Mouse (Mus musculus) thymus, adult 18-20 months (tissue): Measurements from ENCODE around the gene Pou2f3.

Source experiments
- DNase-seq, 2 experiments: peaks; one replicate each; pipeline ENCODE4 v3.0.0; 2022; ENCODE audit warnings: mixed read lengths in 2 of 2

Gene Pou2f3

DNA sequence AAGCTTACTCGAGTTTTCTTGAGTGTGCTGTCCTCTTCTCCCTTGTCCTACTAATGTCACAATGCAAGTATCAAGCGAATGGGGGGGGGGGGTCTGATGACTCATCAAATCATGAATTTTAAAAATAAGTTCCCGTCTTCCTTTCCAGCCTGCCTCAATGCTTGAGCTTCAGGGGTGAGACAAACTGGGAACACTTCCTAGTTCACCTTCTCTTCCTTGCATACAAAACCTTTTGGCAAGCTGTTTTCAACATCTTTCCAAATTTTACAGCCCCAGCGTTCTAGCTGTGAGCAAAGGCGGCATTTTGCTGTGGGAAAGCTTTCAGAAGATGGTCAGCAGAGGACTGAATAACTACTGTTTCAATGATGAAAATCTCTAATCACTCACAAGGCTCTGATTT, 102.6 kb downstream of the Pou2f3 start:
- DNase-seq, result no peak

GRCm38 (mm10) chr9:43107187-43107517, 103.0 kb downstream of the Pou2f3 start, which contains the start of gene Arhgef12:
Gene Arhgef12, minus strand, starts transcription at chr9:43107239.
- no peak for DNase-seq

- DNase-seq, result peak in 1 of 2 experiments; percentile 8
These were observed 103.6 kb downstream of the Pou2f3 start for GRCm38 (mm10) chr9:43106426-43107186.

DNA sequence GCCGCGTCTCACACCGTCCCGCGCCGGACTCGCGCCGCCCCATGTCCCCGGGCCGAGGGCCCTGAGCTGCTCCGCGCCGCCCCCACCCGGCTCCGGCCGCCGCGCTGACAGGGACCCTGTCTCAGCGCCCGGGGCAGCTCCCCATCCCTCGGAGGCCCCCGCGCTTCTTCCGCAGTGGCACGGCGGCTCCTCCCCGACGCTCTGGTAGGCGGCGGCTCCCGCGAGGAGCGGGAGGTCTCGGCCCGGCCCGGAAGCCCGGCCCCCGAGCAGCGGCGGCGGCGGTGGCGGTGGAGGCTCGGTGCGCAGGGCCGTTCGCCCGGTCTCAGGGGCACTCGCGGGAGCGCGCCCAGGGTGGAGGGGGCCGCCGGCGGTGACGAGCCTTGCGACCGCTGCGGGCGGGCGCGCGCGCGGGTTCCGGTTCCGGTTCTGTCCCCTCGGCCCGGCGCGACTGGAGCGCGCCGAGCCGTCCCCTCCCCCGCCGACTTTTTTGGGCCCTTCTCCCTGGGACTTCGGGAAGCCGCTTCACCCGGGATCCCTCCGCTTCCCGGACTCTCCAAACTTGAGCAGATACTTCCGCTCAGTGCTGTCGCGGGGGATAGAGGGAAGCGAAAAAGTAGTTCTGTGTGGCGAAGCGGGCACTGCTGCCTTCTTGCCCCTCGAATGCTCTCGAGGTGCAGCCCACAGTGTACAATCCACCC, 104.4 kb downstream of the Pou2f3 start:
- peak; percentile 28 to 45 for DNase-seq

GRCm38 (mm10) chr9:43104873-43105663, 105.1 kb downstream of the Pou2f3 start:
- DNase-seq, result no peak

DNA sequence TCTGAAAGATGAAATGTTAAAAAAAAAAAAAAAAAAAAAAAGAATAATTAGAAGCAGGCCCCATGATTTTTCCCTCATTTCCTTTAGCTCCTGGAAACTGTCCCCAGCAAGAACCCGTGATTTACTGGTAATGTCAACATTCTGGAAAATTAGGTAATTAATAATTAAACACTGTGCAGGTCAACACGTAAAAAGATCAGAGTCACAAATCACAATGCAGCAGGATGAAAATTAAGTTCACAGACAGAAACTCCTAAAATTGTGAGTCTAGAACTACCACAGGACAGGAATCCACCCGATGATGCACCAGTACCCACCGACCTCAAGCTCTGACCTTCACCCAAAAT, 105.7 kb downstream of the Pou2f3 start:
- no peak for DNase-seq

DNA sequence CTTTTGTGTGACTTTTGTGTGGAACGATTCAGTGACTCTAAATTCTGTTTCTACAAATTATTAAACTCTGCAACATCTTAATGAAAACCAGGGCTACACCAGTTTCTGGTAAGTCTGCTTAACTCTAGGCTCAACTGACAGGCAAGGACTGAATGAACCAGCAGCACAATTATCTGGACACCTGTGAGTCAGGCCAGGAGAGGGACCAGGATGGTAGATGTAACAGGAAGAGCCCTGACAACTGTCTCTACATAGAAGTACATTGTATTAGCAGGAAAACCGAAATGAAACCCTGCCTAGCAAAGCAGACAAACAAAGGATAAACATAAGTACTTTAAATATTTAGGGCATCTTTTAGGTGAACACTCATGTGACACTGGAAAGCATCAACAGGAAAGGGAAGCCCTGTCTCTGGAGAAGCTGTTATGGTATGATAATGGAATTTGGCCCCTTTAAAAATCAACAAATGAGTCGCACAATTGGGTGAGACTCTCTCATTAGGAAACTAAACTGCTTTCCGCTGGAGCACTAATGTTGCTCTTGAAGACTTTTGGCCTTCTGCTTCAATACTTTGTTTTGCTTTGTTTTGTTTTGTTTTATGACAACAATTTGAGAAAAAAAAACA, 106.4 kb downstream of the Pou2f3 start:
- DNase-seq, result no peak

DNA sequence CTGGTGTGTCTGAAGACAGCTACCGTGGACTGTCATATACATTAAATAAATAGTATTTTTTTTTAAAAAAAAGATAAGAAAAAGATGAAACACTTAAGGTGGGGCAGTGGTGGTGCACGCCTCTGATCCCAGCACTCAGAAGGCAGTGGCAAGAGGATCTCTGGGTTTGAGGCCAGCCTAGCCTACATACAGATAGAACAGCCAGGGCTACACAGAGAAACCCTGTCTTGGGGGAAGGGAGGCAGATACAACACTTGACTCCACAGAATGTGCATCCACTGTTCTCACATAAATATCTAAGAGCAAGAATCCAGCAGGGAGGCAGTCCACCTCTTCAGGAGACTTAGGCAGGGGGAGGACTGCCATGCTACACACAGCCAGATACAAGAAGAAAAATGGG, 107.2 kb downstream of the Pou2f3 start:
- no peak for DNase-seq

GRCm38 (mm10) chr9:43101936-43102595, 108.1 kb downstream of the Pou2f3 start:
- no peak for DNase-seq

DNA sequence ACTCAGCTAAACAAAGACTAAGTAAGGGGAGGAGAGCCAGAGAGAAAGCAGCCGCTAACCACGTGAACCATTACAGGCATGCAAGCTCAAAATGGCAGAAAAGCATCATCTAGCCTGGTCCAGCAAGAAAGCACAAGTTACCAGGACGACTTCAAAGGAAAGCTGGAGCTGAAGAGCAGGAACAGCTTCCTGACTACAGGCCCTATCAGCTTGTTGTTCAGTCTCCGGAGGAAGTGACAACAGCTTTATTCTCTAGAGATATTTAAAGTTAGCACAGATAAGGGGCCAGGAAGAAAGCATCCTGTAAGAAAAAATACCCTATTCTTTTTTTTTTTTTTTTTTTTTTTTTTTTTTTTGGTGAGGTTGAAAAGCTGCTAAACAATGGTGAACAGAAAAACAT, 111.2 kb downstream of the Pou2f3 start:
- DNase-seq, result no peak

- DNase-seq, result no peak
These were observed 112.2 kb downstream of the Pou2f3 start for GRCm38 (mm10) chr9:43097801-43098557.

GRCm38 (mm10) chr9:43096337-43096736, 113.8 kb downstream of the Pou2f3 start:
- DNase-seq, result peak; percentile 25 to 66

DNA sequence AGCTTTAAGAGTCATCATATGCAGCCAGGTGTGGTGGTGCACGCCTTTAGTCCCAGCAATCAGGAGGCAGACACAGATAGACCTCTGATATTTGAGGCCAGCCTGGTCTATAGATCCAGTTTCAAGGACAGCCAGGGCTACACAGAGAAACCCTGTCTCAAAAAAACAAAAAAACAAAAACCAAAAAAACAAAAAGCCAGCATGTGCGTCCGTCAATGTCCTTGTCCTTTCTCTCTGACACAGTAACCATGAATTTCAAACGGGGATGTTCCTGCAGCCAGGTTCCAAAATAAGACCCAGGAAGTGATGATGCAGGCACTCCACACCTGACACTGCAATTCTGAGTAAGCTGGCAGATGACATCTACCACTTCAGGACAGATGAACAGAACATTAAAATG, 115.3 kb downstream of the Pou2f3 start:
- DNase-seq, result no peak

DNA sequence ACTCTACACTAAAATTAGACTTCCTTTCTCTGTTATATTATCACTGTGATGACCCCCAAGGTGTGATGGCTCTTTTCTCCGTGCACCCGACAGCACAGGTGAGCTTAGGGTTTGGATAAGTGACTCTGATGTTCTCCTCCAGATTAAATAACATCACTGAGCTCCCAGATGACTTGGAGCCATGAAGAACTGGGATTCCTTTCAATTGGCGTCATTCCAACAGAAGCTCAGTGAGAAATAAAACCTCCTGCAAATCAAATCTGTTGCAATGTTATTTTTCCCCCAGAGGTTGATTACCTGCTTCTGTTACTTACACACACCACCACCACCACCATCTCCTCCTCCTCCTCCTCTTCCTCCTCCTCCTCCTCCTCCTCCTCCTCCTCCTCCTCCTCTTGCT, 116.4 kb downstream of the Pou2f3 start:
- no peak for DNase-seq

- no peak for DNase-seq
These were observed 124.4 kb downstream of the Pou2f3 start for GRCm38 (mm10) chr9:43085686-43086285.

DNA sequence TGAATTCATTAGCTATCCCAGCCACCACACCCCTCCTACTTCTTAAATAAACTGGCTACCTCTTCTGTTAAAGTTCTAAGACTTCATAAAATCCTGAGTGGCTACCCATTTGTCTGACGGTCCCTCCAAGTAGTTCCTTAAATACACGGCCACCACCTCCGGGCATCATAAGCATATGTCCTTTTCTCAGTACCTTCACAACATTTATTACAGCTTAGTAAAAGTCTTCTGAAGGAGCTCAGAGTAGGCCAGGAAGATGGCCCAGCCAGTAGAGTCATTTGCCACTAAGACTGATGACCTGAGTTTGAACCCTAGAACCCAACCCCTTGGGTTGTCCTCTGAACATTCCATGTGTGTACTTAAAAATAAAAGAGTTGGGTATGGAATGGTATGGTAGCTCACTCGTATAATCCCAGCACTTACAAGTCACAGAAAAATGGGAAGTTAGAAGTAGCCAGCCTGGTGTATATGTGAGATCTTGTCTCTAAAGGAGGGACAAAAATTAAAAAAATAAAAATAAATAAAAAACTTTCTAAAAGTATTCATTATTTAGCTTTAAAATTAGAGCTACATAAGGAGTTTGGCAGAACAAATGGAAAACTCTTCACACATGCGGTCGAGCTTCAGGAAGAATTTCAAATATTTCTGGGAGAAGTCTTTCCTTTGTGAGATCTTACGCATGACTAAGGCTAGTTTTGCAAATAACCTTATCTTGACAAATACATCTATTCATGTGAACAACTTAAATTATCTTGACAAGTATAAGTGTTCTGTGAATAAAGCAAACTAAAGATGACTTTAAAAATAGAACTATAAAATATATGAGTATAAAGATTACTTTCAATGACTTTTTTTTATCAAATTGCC, 125.4 kb downstream of the Pou2f3 start:
- DNase-seq, result no peak

DNA sequence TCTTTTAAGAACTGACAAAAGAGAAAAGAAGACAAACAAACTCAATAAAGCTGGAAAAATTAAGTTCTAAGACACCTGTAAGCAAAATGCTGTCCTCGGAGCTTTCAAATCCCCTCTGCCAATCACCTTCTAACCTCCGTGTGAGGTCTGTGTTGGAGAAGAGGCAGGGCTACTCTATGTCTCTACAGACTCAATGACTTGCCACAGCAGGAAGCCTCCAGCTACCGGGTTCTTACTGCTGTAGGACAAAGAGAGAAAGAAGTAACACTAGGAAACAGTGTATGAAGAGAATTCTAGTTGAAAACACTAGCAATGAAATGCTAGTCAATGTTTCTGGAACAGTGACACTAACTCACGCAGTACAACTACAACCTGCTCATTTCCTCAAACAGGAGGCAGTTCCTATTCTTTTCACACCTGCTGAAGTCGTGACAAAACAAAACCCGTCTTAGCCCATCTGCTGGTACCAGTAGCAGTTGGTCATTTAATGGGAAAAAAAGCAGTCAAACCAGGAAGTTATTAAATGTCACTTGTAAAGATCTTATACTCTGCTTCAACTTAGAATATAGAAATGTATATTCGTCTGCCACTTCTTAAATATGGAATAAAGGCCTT, 126.6 kb downstream of the Pou2f3 start:
- DNase-seq, result no peak

DNA sequence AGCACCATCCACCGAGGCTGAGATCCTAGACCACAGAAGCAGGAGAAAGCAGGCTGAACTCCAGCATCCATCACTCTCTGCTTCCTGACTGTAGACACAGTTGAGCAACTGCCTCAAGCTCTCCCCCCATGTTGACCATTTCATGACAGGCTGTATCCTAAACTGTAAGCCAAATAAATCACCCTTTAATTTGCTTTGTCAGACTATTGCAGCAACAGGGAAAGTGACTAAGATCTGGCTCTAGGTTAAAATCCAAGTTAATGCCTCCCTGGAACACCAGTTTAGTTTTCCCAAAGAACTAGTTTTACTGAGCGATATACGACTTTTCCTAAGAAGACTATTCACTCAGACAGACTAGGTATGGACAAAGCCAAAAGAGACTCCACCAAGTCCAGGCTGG, 131.5 kb downstream of the Pou2f3 start:
- DNase-seq, result no peak

GRCm38 (mm10) chr9:43076163-43076562, 134.0 kb downstream of the Pou2f3 start:
- no peak for DNase-seq

- no peak for DNase-seq
These were observed 135.6 kb downstream of the Pou2f3 start for GRCm38 (mm10) chr9:43074611-43075010.
